Mouse (Mus musculus) MEL-GATA-1-ER (cell line): Measurements from ENCODE around the gene Atg2a.
"Not testable (repeated sequence)": the region's sequence is repeated elsewhere in the genome, so short reads cannot be mapped to it uniquely, and the experiment has no call there.

Source experiments
- DNase-seq: peaks from one replicate; pipeline ENCODE4 v3.0.0-alpha.2; 2012; ENCODE audit warnings: low read depth; ENCODE audit errors: extremely low read depth

Atg2a gene

GRCm38 (mm10) chr19:6296551-6297210 is 55.2 kb downstream of the Atg2a start:
- no peak for DNase-seq

- DNase-seq: peak; percentile 81
Observed at GRCm38 (mm10) chr19:6297641-6298040, 56.2 kb downstream of the Atg2a start.

GRCm38 (mm10) chr19:6299003-6299402 is 57.5 kb downstream of the Atg2a start:
- DNase-seq: no peak

GRCm38 (mm10) chr19:6299450-6300267 is 58.2 kb downstream of the Atg2a start:
- DNase-seq: no peak

GRCm38 (mm10) chr19:6300402-6300841 is 59.0 kb downstream of the Atg2a start:
- DNase-seq: peak; percentile 92

- no peak for DNase-seq
Observed at GRCm38 (mm10) chr19:6302114-6302513, 60.6 kb downstream of the Atg2a start.

GRCm38 (mm10) chr19:6302522-6302921 is 61.1 kb downstream of the Atg2a start:
- DNase-seq: no peak

- DNase-seq: no peak
Observed at GRCm38 (mm10) chr19:6303831-6304230, 62.4 kb downstream of the Atg2a start.

GRCm38 (mm10) chr19:6304787-6305516 is 63.5 kb downstream of the Atg2a start:
- peak; percentile 73 for DNase-seq

GRCm38 (mm10) chr19:6305517-6306115 is 64.1 kb downstream of the Atg2a start:
- DNase-seq: no peak

GRCm38 (mm10) chr19:6306137-6306551 is 64.7 kb downstream of the Atg2a start, which contains the start of gene Cdc42bpg:
Cdc42bpg (plus strand) TSS chr19:6306456.
- DNase-seq: no peak

- DNase-seq: peak; percentile 57
Observed at GRCm38 (mm10) chr19:6306586-6306985, 65.1 kb downstream of the Atg2a start.

- no peak for DNase-seq
Observed at GRCm38 (mm10) chr19:6307733-6308531, 66.5 kb downstream of the Atg2a start.

- no peak for DNase-seq
Observed at GRCm38 (mm10) chr19:6310181-6310580, 68.7 kb downstream of the Atg2a start.

- not testable (repeated sequence) for DNase-seq
Observed at GRCm38 (mm10) chr19:6311783-6312182, 70.3 kb downstream of the Atg2a start.
